Comparison of ENCODE assay signal across 8 mouse cellular contexts in genomic region chr1:56972950-56973592, GRCm38 (mm10). TPM values are rescaled to one million over a fixed set of nuclear protein-coding genes. Genes with fewer than 3 reads are reported as not detected.
DNase-seq lines count a peak whose midpoint lies in the region; ATAC-seq lines count a peak whose summit lies in the region.

No protein-coding gene starts in this region.

- H3K4me3 ChIP-seq in forebrain, embryonic 13.5 days, result peak overlapping the region; percentile 81
- H3K4me3 ChIP-seq in liver, embryonic 16.5 days (ENCODE audit: low read depth, low read length), result peak overlapping the region; percentile 62
- H3K4me3 ChIP-seq in neural tube, embryonic 13.5 days, result peak overlapping the region; percentile 72

- intact Hi-C loops in heart, postnatal 10 days (cut with DNase I), result loop anchor here (5.0 kb wide), 1 partner anchor 1841 kb away; the partner anchor contains the start of gene Mob4

- peak; percentile 44 for ATAC-seq in forebrain, embryonic 13.5 days
- peak; percentile 55 for ATAC-seq in liver, embryonic 16.5 days (ENCODE audit: low read depth)
- ATAC-seq in neural tube, embryonic 13.5 days (ENCODE audit: low read depth), result peak; percentile 69

- H3K9me3 ChIP-seq in forebrain, embryonic 13.5 days (replicated peaks), result no peaks in the 10 kb centered on the region
- H3K9me3 ChIP-seq in liver, embryonic 16.5 days (replicated peaks; ENCODE audit: control insufficient read depth, low read length), result no peaks in the 10 kb centered on the region
- H3K9me3 ChIP-seq in neural tube, embryonic 13.5 days, result no peaks in the 10 kb centered on the region

- H3K9ac ChIP-seq in forebrain, embryonic 13.5 days, result peak overlapping the region; percentile 86
- peak overlapping the region; percentile 51; the same call in 1 of the 2 replicates for H3K9ac ChIP-seq in liver, embryonic 16.5 days (ENCODE audit: low read depth, low read length)
- H3K9ac ChIP-seq in neural tube, embryonic 13.5 days, result peak overlapping the region; percentile 73

- H3K4me1 ChIP-seq in forebrain, embryonic 13.5 days, result peaks cover 45% of the 10 kb centered on the region
- no peaks in the 10 kb centered on the region; the same call in 1 of the 2 replicates for H3K4me1 ChIP-seq in liver, embryonic 16.5 days (ENCODE audit: control insufficient read depth, low read depth, low read length)
- H3K4me1 ChIP-seq in neural tube, embryonic 13.5 days (replicated peaks), result peaks cover 58% of the 10 kb centered on the region

- DNase-seq in CD4-positive helper T cell, adult 2 months (ENCODE audit: low read depth, low spot score), result peak; percentile 34
- DNase-seq in c-Kit-positive CD71-negative TER-119-negative erythroid progenitor cells, embryonic 14.5 days (ENCODE audit: low read depth), result peak; percentile 81
- DNase-seq in heart, postnatal 10 days, result peak; percentile 97 to 98
- DNase-seq in large intestine, adult 2 months (ENCODE audit: low read depth, low spot score), result peak; percentile 45
- peak; percentile 86 for DNase-seq in telencephalon, adult 2 months (ENCODE audit: low read depth, low spot score)

- peaks cover 61% of the 10 kb centered on the region for H3K27me3 ChIP-seq in forebrain, embryonic 13.5 days
- H3K27me3 ChIP-seq in liver, embryonic 16.5 days (ENCODE audit: control insufficient read depth, insufficient read depth, low read depth, low read length), result peaks cover 88% of the 10 kb centered on the region
- peaks cover 75% of the 10 kb centered on the region for H3K27me3 ChIP-seq in neural tube, embryonic 13.5 days

- peak overlapping the region; percentile 93 for H3K4me2 ChIP-seq in forebrain, embryonic 13.5 days
- peak overlapping the region; percentile 73 for H3K4me2 ChIP-seq in liver, embryonic 16.5 days (ENCODE audit: low read depth, low read length)
- peak overlapping the region; percentile 96 for H3K4me2 ChIP-seq in neural tube, embryonic 13.5 days

- peak overlapping the region; percentile 92 for H3K27ac ChIP-seq in forebrain, embryonic 13.5 days
- no peak overlapping the region for H3K27ac ChIP-seq in liver, embryonic 16.5 days (ENCODE audit: low read length)
- peak overlapping the region; percentile 81 for H3K27ac ChIP-seq in neural tube, embryonic 13.5 days (replicated peaks)

- WGBS in forebrain, embryonic 13.5 days, result under 1% methylated on average over 47 of the region's 47 CpGs
- WGBS in large intestine, adult 2 months, result under 1% methylated on average over 47 of the region's 47 CpGs
- WGBS in liver, embryonic 16.5 days (ENCODE audit: insufficient replicate concordance), result under 1% methylated on average over 47 of the region's 47 CpGs
- under 1% methylated on average over 47 of the region's 47 CpGs for WGBS in neural tube, embryonic 13.5 days

- no peaks in the 10 kb centered on the region for H3K36me3 ChIP-seq in forebrain, embryonic 13.5 days (ENCODE audit: poor library complexity, severe bottlenecking)
- H3K36me3 ChIP-seq in liver, embryonic 16.5 days (ENCODE audit: control insufficient read depth, insufficient read depth), result no peaks in the 10 kb centered on the region
- no peaks in the 10 kb centered on the region for H3K36me3 ChIP-seq in neural tube, embryonic 13.5 days

RNA-seq across cellular contexts. Expression of gene Satb2, which starts 5.4 kb away (rescaled TPM):
- 5.5 and 10.2 TPM in 2 replicates for polyA plus RNA-seq in forebrain, embryonic 13.5 days (2015; fragmentation: Nextera tagmentation; extraction: Ambion mirVana)
- total RNA-seq in heart, postnatal 10 days (2021), result under 1 TPM; 0.52 to 0.74 TPM
- 5.1 and 6.1 TPM in 2 replicates for polyA plus RNA-seq in large intestine, adult 2 months (2012; rRNA removed)
- 0.04 TPM in 2 replicates for polyA plus RNA-seq in liver, embryonic 16.5 days (2015; fragmentation: Nextera tagmentation; extraction: Ambion mirVana)
- polyA plus RNA-seq in neural tube, embryonic 13.5 days (2015; fragmentation: Nextera tagmentation; extraction: Ambion mirVana), result 1.9 and 3.8 TPM in 2 replicates

Comparison
In these comparisons a context has a peak if more than half of its experiments do, and no peak if none do; other contexts are left out.
1. DNase-seq: peak in every context shown above with its lines; median percentile 98 in heart, postnatal 10 days; 86 in telencephalon, adult 2 months; 81 in c-Kit-positive CD71-negative TER-119-negative erythroid progenitor cells, embryonic 14.5 days; 45 in large intestine, adult 2 months; 34 in CD4-positive helper T cell, adult 2 months.